Comparison of ENCODE assay signal across 20 mouse cellular contexts in the genomic region with DNA sequence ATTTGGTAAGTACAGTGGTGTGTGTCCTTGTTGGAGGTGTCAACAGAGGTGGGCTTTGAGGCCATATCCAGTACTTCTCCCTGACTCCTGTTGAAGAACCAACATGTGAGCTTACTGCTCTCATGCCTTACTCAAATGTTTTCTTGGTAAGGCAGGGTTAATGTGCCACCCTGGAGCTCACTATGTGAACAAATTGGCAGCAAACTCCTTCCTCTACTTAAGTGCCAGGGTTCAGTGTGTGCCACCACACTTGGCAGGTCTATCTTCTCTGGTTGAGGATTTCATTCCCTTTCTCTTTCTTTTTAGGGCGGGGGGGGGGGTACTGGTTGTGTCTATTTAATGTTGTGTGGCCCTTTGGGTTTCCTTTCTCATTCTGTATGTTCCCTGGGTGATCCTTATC.
"Had no signal": no experiment of that assay in that cellular context is flagged by ENCODE, and none has a peak within 500 bp of the region (broad histone marks: within the 10 kb centered on the region; RNA-seq: fewer than 3 reads in every experiment).

No protein-coding gene starts in this region.

- H3K9ac ChIP-seq: limb, embryonic 12.5 days; limb, embryonic 15.5 days; liver, embryonic 14.5 days; liver, postnatal 0 days; lung, embryonic 14.5 days; midbrain, embryonic 13.5 days had no signal

- H3K4me1 ChIP-seq: limb, embryonic 12.5 days; limb, embryonic 15.5 days; midbrain, embryonic 10.5 days; midbrain, embryonic 13.5 days had no signal

- H3K27ac ChIP-seq: left cerebral cortex, adult 2 months; limb, embryonic 12.5 days; limb, embryonic 15.5 days; liver, embryonic 14.5 days; macrophage; midbrain, embryonic 10.5 days; midbrain, embryonic 13.5 days; stomach, postnatal 0 days had no signal

- DNase-seq: kidney, postnatal 10 days; layer of hippocampus, postnatal 36 days; left cerebral cortex, postnatal 4 days; liver, postnatal 0 days; lung, embryonic 14.5 days; thymus, adult 2 months; thymus, postnatal 14 days; thymus, postnatal 4 days had no signal

- H3K27me3 ChIP-seq: limb, embryonic 12.5 days; limb, embryonic 15.5 days; megakaryocyte, embryonic 14.5 days; midbrain, embryonic 13.5 days had no signal

- H3K9me3 ChIP-seq: limb, embryonic 12.5 days; limb, embryonic 15.5 days; megakaryocyte, embryonic 14.5 days; midbrain, embryonic 10.5 days; midbrain, embryonic 13.5 days had no signal

- H3K4me3 ChIP-seq: left cerebral cortex, adult 2 months; limb, embryonic 12.5 days; limb, embryonic 15.5 days; megakaryocyte, embryonic 14.5 days; midbrain, embryonic 10.5 days; midbrain, embryonic 13.5 days had no signal

- H3K4me2 ChIP-seq: limb, embryonic 12.5 days; limb, embryonic 15.5 days; liver, embryonic 11.5 days; lung, embryonic 14.5 days; midbrain, embryonic 13.5 days had no signal

- ATAC-seq: liver, postnatal 0 days; lung, postnatal 0 days; midbrain, embryonic 13.5 days; midbrain, embryonic 16.5 days had no signal
